Mouse (Mus musculus) testis, adult 2 months (tissue): ENCODE data around the gene Cacna1c. TPM values are rescaled to one million over a fixed set of nuclear protein-coding genes. Genes with fewer than 3 reads are reported as not detected.

Source experiments
- H3K27ac ChIP-seq: fragments of 200-500 bp; 2 replicates; pipeline ENCODE4 v1.5.1; 2012; ENCODE audit warnings: low read depth, low read length; ENCODE audit not compliant: control insufficient read depth, insufficient read depth
- H3K27me3 ChIP-seq: fragments of 200-500 bp; 2 replicates; pipeline ENCODE4 v1.6.1; 2012; ENCODE audit warnings: mild to moderate bottlenecking, low read length, moderate library complexity; ENCODE audit not compliant: control insufficient read depth, insufficient read depth
- H3K36me3 ChIP-seq: fragments of 200-500 bp; 2 replicates; pipeline ENCODE4 v1.6.1; 2012; ENCODE audit warnings: mild to moderate bottlenecking, low read length; ENCODE audit not compliant: control insufficient read depth, insufficient read depth
- H3K4me1 ChIP-seq: fragments of 200-500 bp; 2 replicates; pipeline ENCODE4 v1.6.1; 2012; ENCODE audit warnings: low read length; ENCODE audit not compliant: control insufficient read depth, insufficient read depth
- H3K4me3 ChIP-seq: fragments of 200-500 bp; 2 replicates; pipeline ENCODE4 v1.5.1; 2012; ENCODE audit warnings: low read depth, mild to moderate bottlenecking, low read length, moderate library complexity, mixed read lengths; ENCODE audit not compliant: control insufficient read depth
- CTCF ChIP-seq: fragments of 200-500 bp; IDR thresholded peaks from 2 replicates; pipeline ENCODE4 v1.5.1; 2012; ENCODE audit warnings: low read depth, mild to moderate bottlenecking, inconsistent platforms, low read length, moderate library complexity; ENCODE audit not compliant: control insufficient read depth, insufficient read depth, insufficient replicate concordance
- POLR2A ChIP-seq: fragments of 200-500 bp; IDR thresholded peaks from 2 replicates; pipeline ENCODE4 v1.6.1; 2012; ENCODE audit warnings: low read depth, mild to moderate bottlenecking, inconsistent platforms, low read length, moderate library complexity; ENCODE audit not compliant: control insufficient read depth
- polyA plus RNA-seq: library from polyadenylated mRNA; depleted of rRNA; stranded (reverse); fragments of >200 nt; gene quantifications from 2 replicates; pipeline ENCODE4 v1.2.3, GENCODE M21; 2012

The Cacna1c gene
- polyA plus RNA-seq, 1 experiment, result 1.8 TPM

DNA sequence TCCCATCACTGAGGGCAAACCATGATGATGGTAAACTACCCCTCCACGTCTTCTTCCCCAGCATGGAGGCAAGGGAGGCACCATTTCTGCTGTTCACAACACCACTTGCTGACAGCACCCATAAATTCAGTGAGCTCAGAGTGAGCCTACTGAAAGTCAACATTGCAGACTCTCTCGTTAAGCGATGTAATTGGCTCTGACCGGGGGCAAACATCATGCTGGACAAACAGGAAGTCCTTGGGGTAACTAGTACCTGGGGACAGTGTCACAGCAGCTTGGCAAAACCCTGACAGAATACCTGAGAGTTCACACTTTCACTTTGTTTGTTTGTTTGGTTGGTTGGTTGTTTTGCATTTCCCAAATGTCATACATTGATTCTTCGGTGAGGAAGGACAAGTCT is 131.3 kb downstream of the Cacna1c start:
- no peaks in the 10 kb centered on the region for H3K36me3 ChIP-seq
- H3K27ac ChIP-seq, result no peak overlapping the region

DNA sequence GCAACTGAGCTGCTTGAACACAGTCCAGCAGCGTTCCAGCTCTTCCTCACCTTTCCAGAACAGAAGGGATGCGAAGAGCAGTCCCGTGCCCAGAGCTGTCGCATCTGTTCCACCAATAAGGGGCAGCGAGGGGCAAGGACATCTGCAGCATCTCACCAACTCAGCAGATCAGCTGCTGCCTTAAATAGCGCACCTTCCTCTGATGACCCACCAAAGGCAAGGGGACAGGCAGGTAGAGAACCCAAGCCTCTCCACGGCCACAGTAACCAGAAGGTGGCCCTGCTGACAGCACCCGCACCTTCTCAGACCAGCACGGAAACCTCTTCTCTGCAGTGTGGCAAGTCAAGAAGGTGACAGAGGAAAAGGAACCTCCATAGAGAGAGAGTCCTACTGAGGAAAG is 131.8 kb downstream of the Cacna1c start:
- no peaks in the 10 kb centered on the region for H3K36me3 ChIP-seq
- H3K27ac ChIP-seq, result no peak overlapping the region
- no peak for TF ChIP-seq CTCF
- no peak for TF ChIP-seq POLR2A
- no peaks in the 10 kb centered on the region for H3K27me3 ChIP-seq
- H3K4me1 ChIP-seq, result no peaks in the 10 kb centered on the region
- H3K4me3 ChIP-seq, result no peak overlapping the region

More for the DNA sequence above, 131.3 kb downstream of the Cacna1c start:
- TF ChIP-seq POLR2A (no peak), CTCF (no peak)
- no peak overlapping the region for H3K4me3 ChIP-seq
- no peaks in the 10 kb centered on the region for H3K27me3 ChIP-seq
- no peaks in the 10 kb centered on the region for H3K4me1 ChIP-seq

DNA sequence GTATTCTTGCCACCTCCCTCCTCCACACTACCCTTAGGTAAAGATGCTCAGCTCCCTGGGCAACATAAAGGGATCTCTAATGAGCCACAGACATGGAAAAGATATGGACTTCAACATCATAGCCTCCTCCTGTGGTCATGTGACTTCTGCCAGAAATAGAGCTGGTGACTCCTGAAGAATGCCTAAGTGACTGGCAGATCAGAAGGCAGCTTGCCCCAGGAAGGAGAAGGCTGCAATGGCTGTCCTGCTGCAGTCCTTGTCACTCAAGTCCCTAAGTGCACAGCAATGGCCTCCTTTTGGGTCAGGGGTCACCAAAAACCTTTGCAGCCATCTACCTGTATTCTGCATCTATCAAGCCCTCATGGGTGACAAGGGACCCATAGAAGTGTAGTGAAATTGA is 133.5 kb downstream of the Cacna1c start:
- no peak overlapping the region for H3K4me3 ChIP-seq
- no peak overlapping the region for H3K27ac ChIP-seq
- no peaks in the 10 kb centered on the region for H3K36me3 ChIP-seq
- H3K27me3 ChIP-seq, result no peaks in the 10 kb centered on the region
- TF ChIP-seq CTCF (no peak), POLR2A (no peak)
- H3K4me1 ChIP-seq, result no peaks in the 10 kb centered on the region

DNA sequence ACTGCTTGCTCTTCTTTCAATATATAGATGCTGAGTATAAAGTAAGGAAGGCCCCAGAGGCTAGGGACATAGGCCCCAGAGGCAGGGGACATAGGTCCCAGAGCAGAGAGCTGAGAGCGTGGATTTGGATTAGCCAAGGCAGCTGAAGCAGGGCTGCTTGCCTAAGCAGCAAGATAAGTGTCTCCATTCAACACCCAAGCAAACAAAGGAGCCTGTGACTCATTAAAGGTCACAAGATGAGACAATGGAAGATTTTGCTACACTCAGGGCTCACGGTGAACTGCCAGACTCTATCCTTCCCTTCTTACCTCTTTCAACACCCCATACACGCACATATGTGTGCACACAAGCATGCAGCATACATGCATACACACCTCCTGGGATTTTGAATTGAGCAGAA is 137.3 kb downstream of the Cacna1c start:
- no peaks in the 10 kb centered on the region for H3K27me3 ChIP-seq
- H3K4me3 ChIP-seq, result no peak overlapping the region
- H3K4me1 ChIP-seq, result no peaks in the 10 kb centered on the region
- H3K27ac ChIP-seq, result no peak overlapping the region
- TF ChIP-seq POLR2A (no peak), CTCF (no peak)
- H3K36me3 ChIP-seq, result no peaks in the 10 kb centered on the region

DNA sequence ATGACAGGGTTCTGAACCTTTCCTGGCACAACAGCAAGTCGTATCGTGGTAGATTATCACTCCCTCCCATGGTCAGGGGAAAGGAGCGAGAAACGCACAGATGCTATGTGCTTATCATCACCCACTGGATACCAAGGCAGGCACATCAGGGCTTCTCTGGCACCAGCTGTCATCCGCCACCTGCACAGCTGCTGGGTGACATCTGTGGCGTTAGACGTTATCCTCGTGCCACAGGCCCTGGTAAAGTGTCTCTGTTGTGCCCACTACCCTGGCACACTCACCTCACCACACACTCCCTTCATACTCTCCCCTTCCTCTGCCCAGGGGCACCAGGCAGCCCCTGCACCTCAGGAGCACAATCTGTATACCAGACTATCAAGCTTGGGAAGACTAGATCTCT is 137.8 kb downstream of the Cacna1c start:
- H3K36me3 ChIP-seq, result no peaks in the 10 kb centered on the region
- no peaks in the 10 kb centered on the region for H3K4me1 ChIP-seq
- H3K27me3 ChIP-seq, result no peaks in the 10 kb centered on the region
- H3K27ac ChIP-seq, result no peak overlapping the region
- TF ChIP-seq CTCF (no peak), POLR2A (no peak)
- H3K4me3 ChIP-seq, result no peak overlapping the region

DNA sequence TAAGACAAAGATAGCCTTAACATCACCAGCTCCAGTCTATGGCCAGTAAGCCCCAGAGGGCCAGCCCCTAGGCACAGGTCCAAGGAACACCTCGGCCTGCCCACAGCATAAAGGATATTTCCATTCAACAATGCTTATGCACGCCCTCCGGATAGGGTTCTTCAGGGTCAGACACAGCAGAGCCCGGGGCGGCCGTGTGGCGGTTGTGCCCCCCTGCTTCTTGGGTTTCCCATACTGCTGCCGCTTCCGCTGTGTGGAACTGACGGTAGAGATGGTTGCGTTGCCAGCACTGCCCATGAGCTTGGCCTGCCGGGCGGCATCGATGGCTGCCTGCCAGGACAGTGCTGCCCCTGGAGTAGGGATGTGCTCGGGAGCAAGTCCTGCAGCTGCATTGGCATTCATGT is 139.1 kb downstream of the Cacna1c start:
- Histone ChIP-seq H3K27ac (no peak overlapping the region), H3K27me3 (no peaks in the 10 kb centered on the region), H3K4me1 (no peaks in the 10 kb centered on the region), H3K4me3 (no peak overlapping the region), H3K36me3 (no peaks in the 10 kb centered on the region)
- TF ChIP-seq POLR2A (no peak), CTCF (no peak)

DNA sequence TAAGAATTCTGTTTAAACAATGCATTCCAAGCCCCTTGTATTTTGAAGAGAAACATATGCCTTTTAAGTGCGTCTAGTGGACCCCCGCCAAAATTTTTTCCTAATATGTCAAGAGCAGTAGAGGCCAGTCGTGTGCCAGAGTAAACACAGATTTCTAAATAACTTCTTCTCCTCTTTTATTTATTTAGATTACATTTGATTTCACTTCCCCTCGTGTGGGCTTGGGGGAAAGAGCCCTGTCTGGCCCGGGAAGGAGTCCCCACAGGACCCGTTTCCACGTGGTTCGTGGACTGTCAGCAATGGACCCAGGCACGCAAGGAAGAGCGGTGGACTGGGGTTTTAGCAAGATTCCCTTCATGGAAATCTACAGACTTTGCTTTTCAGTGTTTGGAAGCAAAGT is 143.4 kb downstream of the Cacna1c start:
- TF ChIP-seq POLR2A (no peak), CTCF (no peak)
- Histone ChIP-seq H3K36me3 (no peaks in the 10 kb centered on the region), H3K27ac (no peak overlapping the region), H3K4me3 (no peak overlapping the region), H3K27me3 (no peaks in the 10 kb centered on the region), H3K4me1 (no peaks in the 10 kb centered on the region)

DNA sequence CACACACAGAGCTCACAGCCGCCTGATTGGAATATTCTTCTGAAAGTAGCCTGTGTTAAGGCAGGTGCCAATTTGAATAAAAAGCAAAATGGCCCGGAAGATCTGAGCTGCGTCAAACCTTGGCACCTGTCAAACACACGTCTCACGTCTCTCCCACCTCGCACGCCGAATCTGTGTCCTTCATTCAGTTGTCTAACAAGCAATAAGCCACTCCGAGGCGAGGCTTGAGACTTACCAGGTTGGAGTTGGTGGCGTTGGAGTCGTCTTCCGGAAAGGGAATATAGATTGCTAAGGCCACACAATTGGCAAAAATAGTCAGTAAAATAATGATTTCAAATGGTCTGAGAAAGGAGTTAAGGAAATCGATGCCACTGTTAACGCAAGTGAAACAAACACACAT is 143.9 kb downstream of the Cacna1c start:
- Histone ChIP-seq H3K36me3 (no peaks in the 10 kb centered on the region), H3K27me3 (no peaks in the 10 kb centered on the region), H3K27ac (no peak overlapping the region), H3K4me1 (no peaks in the 10 kb centered on the region), H3K4me3 (no peak overlapping the region)
- TF ChIP-seq POLR2A, result no peak
- no peak for TF ChIP-seq CTCF
